Mouse (Mus musculus): ENCODE measurements at regions not wholly inside any gene's neighbourhood (a gene's known extent, or its start where the extent isn't known, plus 50 kb on each side); places are given as distances from the start of the nearest gene placed in this dataset.

- TF ChIP-seq CTCF (IDR thresholded peaks at IDR 0.05) (no peak), POLR2A (IDR thresholded peaks at IDR 0.05; ENCODE audit: insufficient read depth, low read depth, low read length) (no peak)
Measured at GRCm38 (mm10) chr3:21918431-21918830, 158.0 kb upstream of the Tbl1xr1 start.
